Mouse (Mus musculus): ENCODE measurements around the gene Synpo2. TPM values are rescaled to one million over a fixed set of nuclear protein-coding genes. Genes with fewer than 3 reads are reported as not detected.

The Synpo2 gene
- total RNA-seq, 2 experiments from 2014 or later: 36.9 to 37.5 TPM

DNA sequence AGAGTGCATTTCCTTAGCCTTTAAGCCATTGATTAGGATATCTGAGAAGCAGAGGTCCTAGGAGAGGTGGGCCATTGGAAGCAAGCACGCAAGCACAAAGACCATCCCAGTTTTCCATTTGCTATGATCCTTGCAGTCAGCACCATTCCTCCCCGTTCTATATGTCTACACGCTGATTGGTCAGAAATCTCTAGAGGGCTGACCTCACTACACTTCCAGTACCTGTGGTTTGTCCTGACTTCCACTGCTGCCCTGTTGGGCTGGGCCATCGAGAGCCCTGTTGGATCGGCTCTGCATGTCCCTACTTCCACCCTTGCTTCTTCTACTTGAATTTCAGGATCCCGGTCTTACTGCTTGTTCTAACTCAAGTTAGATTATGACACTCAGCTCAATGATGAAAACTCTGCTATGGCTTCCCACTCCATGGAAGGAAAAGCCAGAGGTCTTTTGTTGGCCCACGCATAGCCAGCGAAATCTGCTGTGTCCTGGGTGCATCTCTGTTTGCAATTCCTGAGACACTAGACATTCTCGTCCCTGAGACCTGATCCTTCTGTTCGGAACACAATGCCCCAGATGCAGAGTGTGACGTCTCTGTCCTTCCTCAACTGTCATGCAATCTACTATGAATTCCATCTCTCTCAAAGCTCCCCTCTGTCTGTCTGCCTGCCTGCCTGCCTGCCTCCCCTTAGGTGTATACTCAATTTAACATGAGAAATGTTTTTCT lies 146.5 kb downstream of the Synpo2 start:
- no peak for DNase-seq

DNA sequence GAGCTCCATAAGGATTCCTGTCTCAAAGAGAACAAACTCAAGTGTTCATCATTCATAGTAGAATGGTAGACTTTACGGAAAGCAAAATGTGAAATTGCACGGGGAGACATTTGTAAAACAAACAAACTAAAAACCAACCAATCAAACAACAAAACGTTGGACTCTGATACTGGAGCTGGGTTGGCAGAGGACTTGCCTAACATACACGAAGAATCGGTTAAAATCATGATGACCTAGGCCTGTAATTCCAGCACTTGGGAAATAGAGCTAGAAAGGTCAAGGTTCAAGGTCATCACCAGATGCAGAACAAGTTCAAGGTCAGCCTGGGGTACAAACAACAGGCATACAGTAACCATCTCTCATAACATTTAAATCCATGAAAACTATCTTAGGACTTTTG lies 147.7 kb downstream of the Synpo2 start:
- no peak for DNase-seq

DNA sequence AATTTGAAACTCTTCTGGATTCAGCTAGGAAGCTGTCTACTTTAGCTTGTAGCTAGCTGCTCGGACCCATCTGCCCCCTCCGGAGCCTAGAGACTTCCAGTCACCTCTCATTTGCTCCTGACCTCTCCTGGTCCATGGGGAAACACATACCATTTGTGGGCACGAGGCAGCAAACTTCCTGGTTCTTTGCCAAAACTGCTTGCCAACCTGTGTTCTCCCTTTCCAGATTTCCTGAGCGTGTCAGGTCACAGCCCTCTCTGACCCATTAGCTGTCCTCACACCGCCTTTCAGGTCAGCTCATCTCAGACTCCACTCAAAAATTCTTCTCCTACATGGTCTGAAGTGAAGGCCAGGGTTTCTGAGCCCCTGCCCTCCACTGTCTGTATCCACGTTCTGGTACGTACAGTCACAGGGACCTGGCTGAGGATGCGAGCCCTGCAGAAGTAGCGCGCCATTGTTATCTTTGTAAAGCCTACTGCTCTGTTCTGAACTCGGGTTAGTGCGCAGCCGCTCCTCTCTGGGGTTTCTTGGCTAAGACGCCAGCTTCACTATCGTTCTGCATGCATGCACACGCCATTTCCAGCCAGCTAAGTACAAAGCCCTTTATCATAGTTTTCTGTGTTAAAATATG lies 150.0 kb downstream of the Synpo2 start:
- DNase-seq: peak; percentile 75

DNA sequence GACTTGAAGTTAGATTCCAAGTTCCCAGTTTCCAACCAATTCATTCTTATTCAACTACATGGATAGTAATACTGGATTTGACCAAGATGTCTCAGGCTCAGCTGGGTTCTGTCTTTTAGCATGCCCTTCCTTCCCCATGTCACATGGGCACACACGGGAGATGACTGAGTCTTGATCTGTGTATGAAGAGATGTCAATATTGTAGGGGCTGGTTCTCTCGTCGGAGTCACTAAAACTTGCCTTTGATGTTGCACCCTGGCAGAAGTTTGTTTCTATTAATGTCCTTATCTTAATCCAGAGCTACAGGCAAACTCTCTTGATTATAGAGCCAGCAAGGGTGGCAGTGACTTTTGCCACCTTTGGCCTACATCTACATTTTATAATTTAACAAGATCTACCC lies 154.3 kb downstream of the Synpo2 start:
- DNase-seq: no peak

DNA sequence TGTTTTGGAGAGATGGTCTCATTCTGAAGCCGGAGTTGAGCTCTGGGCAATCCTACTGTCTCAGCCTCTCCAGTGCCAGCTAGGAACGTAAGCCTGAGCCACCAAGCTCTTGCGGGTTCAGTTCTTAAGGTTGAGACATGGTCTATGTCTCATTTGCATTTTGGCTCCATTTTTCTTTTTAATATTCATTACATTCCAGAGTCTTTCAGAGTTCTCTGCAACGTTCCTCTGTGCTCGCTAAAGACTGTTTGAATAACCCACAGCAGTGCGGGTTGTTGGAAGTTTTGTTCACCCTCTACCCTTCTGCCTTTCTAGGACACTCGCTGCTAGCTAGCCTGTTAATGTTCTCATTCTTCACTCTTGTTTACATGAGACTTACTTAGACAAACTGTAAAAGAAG lies 155.0 kb downstream of the Synpo2 start:
- DNase-seq: no peak

DNA sequence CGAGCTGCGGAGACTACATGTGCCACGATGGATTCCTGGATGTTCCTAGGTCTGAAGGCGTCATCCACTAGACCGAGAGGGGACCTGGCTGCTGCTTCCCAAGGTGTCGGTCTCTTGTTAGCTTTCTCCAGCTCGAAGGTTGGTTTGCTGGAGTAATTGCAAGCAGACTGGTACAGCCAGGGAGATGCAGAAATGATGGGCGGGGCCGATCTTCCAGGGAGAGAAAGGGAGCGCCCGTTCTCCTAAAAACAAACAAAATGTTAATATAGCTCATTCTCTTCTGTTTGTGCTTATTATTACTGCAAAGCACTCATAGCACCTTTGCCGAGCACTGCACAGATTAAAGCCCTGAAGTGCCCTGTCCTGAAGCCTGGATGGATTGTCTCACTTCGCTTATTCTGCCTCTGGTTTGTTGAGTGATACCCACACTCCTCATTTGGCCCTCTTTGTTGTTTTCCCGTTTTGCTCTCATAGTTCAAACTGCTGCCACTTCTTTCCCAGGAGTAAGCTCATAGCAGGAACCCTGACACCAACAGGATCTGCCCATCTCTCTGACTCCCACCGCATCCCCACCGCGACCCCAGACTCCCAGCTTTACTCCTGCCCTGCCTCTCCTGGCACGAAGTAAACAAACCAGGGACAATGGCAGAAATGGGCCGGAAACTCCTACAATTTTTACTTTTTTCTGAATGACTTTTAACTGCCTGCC lies 155.8 kb downstream of the Synpo2 start:
- no peak for DNase-seq

DNA sequence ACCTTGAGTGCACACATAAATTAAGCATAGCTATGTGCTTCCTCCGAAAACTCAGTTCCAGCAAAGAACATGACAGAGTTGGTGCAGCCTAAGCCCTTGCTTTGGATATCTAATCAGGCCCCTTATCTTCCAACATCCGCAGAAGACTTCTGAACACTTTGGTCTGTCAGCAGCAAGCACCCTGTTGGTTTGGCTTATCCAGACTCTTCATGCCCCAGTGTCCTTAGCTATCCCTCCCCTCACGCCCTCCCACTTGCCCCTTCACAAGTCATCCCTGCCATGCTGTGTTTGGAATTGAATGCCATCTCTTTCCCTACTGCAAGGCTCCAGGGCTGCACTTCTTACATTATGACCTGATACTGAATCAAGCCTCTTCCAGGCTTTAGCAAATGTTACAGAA lies 160.2 kb downstream of the Synpo2 start:
- no peak for DNase-seq

DNA sequence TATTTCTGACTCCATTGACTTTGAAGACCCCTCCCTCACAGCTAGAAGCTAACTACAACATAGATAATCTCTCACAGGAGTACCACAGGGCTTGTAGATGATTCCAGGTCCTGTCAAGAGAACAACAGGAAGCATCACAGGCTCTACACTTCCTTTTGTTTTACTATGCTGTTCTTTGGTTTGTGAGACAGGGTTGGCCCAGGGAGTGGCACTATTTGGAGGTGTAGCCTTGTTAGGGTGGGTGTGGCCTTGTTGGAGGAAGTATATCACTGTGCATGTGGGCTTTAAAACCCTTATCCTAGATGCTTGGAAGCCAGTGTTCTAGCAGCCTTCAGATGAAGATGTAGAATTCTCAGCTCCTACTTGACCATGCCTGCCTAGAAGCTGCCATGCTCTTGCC lies 160.9 kb downstream of the Synpo2 start:
- no peak for DNase-seq

DNA sequence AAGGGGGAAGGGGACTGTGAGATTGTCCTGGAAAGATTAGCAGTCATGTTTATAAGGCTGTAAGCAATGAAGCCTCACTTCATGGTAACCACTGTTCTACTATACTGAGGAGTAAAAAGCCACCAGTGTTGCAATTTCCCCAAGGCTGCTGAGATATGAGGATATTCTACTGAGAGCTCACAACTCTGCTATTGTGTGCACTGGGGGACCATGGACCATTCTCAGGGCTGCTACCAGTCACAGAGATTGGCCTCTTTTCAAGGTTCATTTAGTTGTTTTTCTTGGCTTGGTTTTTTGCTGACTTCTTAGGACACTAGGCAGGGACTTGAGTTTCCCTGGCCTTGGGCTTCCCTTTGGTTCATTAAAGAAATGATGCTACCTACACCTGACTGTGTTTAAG lies 162.6 kb downstream of the Synpo2 start:
- DNase-seq: no peak

DNA sequence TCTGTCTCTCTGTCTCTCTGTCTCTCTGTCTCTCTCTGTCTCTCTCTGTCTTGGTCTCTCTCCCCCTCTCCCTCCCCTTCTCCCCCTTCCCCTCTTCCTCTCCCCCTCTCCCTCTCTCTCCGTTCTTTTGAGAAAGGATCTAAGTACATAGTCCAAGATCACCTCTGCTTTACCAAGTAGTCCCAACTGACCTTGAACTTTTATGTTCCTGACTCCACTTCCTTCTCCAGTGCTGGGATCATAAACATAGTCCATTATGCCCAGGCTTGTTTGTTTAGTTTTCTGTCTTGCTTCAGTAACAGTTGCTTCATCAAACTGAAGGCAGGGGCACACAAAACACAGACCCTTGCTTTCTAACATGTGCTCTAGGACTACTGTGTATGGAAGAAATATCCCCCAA lies 163.5 kb downstream of the Synpo2 start:
- no peak for DNase-seq

DNA sequence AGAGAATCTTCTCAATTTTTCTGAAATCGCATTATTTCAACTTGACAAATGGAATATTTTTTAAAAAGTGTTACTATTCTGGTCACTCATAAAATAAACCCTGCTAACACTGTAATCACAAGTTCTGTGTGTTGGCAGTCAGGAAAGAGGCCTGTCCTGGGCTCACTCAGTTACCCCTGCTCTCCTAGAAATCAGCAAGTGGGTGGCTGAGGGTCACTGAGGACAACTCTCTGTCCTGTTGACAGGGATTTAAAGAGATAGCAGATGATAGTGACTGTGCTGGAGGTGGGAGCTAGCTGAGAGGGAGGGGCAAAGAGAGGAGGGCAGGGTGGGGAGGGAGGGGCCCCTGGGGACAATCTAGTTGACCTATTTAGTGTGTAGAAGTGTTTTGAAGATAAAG lies 165.0 kb downstream of the Synpo2 start:
- peak; percentile 30 for DNase-seq

DNA sequence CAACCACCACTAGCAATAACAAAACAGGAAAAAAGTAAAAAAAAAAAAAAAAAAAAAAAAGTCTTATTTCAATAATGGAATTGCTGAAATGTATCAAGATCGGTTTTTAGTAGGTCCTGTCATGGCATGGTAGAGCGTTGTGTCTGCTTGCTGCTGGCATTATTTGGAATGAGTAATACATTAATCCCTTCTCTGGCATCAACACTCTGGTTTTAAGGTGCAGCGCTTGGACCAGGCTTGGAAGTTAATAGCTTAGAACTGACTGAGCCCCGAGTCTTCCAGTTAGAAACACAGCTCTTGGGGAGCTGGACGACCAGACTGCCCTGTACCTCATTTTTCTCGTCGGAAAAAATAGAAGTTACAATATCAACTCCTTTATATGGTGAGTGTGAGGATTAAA lies 169.1 kb downstream of the Synpo2 start:
- DNase-seq: no peak

DNA sequence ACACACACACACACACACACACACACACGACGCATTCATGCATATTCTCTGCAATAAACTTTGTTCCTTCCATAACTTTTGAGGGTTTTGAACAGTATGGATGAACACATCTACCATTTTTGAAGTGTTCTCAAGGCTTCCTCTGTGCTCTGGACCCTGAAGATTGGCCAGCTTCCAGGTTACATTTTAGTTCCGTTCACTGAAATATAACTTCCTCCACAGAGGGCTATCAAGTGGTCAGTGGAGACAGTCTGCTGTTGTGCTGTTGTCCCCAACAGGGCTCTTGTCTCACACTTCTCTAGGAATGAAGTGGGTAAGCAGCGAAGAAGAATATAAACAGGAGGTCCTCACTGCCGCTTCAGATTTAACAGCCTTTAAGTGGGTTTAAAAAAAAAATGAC lies 170.5 kb downstream of the Synpo2 start:
- DNase-seq: no peak

DNA sequence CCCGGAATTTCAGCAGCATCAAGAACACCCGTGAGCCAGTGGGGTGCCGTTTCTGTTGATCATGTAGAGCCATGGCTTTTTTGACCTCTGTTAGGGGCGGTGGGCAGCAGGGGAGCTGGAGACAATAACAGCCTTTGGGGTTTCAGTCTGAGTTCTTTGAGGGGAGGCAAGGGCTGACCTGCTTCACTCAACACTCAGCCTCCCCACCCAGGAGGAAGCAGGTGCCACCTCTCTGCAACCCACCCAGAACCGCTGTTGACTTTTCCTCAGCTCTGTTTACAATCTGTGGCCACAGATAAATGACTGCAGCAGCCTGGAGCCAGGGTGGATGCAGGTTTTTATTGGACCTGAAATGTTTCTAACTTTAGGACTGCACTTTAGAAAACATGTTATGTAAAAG lies 171.8 kb downstream of the Synpo2 start:
- DNase-seq: no peak

DNA sequence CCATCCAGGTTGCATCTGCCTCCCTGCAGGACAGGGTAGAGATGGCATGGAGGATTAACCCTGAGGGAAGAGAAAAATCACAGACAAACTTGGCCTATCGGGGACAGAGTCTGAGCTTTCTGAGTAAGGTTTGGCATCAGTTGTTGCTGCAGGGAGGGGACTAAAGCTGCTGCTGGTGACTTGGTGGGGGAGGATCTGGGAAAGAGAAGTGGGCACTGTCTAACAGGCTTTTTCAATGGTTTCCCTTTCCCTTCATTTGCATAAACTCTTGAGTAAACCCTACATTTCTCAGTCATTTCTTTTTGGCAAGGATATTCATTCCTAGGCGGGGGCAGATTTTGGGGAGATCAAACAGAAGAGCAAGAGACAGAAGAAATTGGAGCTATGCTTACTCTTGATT lies 174.0 kb downstream of the Synpo2 start:
- DNase-seq: no peak

DNA sequence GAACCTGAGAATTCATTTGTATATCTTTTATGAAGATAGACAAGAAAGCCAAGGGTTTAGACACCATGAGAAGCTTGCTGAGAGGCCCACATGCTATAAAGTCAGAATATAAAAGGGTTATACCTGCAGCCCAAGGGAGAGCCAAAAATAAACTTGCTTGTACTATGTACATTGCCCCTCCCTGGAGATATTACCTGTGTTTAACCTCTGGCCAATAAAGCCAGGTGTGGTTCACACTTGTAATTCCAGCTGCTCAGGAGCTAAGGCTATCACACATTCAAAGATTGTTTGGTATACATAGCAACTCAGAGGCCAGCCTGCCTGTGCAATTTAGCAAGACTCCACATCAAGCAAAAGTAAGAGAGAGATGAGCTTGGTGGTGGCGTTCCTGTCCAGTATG lies 177.1 kb downstream of the Synpo2 start:
- DNase-seq: no peak

DNA sequence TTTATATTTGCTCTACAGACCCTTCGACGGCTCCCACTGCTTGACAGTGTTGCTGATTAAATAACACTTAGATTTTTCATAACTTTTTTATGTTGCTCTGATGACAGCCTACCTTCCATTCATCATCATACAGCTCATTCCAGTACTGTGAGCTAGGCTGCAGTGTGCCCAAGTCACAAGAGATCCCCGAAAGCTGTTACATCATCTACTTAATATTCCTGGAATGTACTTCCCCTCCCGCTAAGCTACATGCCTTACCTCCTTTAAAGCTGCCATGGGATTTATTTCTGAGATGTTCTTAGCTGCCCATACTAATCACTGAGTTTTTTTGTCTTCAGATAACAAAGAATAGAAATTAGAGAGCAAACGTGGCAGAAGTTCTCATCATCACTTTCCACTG lies 181.8 kb downstream of the Synpo2 start:
- no peak for DNase-seq

DNA sequence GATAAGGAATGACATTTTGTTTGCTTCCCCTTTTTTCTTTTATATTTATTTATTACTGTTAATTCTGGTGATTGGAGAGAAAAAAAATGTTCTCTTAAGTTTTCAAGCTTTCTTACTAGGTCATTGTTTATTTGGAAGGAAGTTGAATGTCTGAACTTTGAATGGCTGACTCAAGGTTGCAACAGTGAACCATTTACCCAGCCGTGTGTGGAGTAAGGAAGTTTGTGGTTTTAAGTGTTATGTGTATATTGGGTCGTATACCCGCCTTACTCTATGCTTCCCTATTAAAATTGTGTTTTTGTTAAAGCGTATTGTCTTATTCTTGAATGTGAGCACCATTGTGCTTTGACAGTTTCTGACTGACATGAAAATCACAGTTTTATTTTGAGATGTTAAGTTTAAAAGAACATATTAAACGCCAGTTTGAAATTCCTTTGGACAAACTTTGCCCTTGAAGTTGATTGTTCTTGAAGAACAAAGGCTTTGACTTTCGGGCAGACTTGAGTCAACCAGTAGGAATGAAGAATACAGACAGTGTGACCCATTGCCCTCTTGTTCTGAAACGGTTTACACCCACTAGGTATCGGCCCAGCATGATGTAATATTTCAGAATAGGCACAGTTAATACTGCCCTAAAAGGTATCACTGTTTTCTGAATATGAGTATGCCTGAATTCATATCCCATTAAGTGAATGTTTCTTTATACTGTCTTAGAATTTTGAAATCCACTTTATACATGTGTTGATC lies 182.6 kb downstream of the Synpo2 start:
- no peak for DNase-seq

DNA sequence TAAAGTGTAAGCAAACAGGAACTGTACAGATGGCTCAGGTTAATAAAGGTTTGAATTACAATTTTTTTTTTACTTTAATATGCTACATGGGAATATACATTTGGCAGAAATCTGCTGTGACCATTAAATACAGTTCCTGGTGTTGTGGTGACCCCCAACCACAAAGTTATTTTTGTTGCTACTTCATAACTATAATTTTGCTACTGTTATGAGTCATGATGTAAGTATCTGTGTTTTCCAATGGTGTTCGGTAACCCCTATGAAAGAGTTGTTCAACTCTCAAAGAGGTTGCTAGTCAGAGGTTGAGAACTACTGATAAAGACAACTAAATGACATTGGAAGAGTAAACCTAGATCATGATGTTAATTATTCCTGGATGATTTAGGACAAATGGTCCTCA lies 193.6 kb downstream of the Synpo2 start:
- DNase-seq: no peak

DNA sequence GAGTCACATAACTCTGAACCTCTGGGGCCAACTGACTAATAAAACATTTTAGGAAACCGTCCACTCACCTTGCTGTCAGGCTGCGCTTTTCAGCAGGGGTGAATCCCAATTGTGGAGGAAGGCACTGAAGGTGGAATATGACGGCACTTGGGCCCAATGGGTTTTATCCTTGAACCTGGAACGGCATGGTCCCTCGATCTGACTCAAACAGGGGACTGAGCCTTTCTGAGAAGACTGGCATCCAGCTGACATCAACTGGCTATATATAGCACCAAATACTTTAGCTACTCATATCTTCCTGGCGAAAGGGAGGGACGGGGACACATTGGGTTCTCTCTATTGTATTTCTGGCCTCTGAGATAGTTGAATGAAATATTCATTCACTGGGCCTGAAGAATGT lies 201.2 kb downstream of the Synpo2 start, which contains the start of gene Myoz2:
Gene Myoz2 (minus strand): TSS at position 264 of the 400 bp plus-strand sequence.
- peak; percentile 66 for DNase-seq

DNA sequence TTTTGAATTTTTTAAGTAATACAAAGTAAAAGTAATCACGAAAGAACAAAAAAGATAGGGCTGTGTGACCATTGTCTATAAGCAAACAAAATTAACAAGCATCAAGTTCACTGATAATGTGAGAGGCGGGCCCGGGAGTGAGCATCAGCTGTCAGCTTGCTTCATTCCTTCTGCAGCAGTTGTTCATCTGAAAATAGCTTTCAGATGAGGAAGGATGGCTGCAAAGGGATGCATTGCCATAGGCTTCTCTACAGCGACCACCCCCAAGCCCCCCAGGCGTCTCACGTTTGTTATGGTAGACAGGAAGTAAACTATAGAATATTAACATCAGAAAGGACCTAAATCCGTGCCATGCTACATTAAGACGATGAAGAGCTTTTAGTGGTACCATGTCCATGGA lies 202.1 kb downstream of the Synpo2 start:
- DNase-seq: peak; percentile 26
